Mouse (Mus musculus): Measurements from ENCODE around the gene Dph2.
A peak's percentile ranks its signal among the peaks of the same experiment; 100 is the strongest.

Dph2 gene

GRCm38 (mm10) chr4:117891738-117892161 is at the start of gene Dph2:
Gene Dph2, minus strand, starts transcription at chr4:117892032.
- DNase-seq = peak; percentile 90 to 93

GRCm38 (mm10) chr4:117936964-117937363 is 45.1 kb upstream of the Dph2 start:
- no peak for DNase-seq

- no peak for DNase-seq
Observed at GRCm38 (mm10) chr4:117934081-117934480, 42.2 kb upstream of the Dph2 start.

- DNase-seq = no peak
Observed at GRCm38 (mm10) chr4:117933248-117933647, 41.4 kb upstream of the Dph2 start.

- peak in 1 of 2 experiments; percentile 38 for DNase-seq
Observed at GRCm38 (mm10) chr4:117929391-117929881, 37.6 kb upstream of the Dph2 start, which contains the start of gene Artn. Gene Artn, minus strand, starts transcription at chr4:117929763.

- peak; percentile 60 to 65 for DNase-seq
Observed at GRCm38 (mm10) chr4:117928699-117929241, 36.9 kb upstream of the Dph2 start.

GRCm38 (mm10) chr4:117928234-117928633 is 36.4 kb upstream of the Dph2 start:
- DNase-seq = peak; percentile 82 to 88

GRCm38 (mm10) chr4:117926545-117927482 is 35.0 kb upstream of the Dph2 start:
- peak; percentile 60 to 65 for DNase-seq

- no peak for DNase-seq
Observed at GRCm38 (mm10) chr4:117924916-117925315, 33.1 kb upstream of the Dph2 start.

- no peak for DNase-seq
Observed at GRCm38 (mm10) chr4:117923450-117923849, 31.6 kb upstream of the Dph2 start.

- no peak for DNase-seq
Observed at GRCm38 (mm10) chr4:117921358-117921757, 29.5 kb upstream of the Dph2 start.

GRCm38 (mm10) chr4:117918762-117919161 is 26.9 kb upstream of the Dph2 start:
- DNase-seq = no peak

- no peak for DNase-seq
Observed at GRCm38 (mm10) chr4:117918261-117918660, 26.4 kb upstream of the Dph2 start.

GRCm38 (mm10) chr4:117917847-117918246 is 26.0 kb upstream of the Dph2 start:
- DNase-seq = no peak

- no peak for DNase-seq
Observed at GRCm38 (mm10) chr4:117917402-117917801, 25.6 kb upstream of the Dph2 start.

- DNase-seq = no peak
Observed at GRCm38 (mm10) chr4:117916386-117916785, 24.6 kb upstream of the Dph2 start.

GRCm38 (mm10) chr4:117915489-117916105 is 23.8 kb upstream of the Dph2 start:
- DNase-seq = no peak

- DNase-seq = peak; percentile 96
Observed at GRCm38 (mm10) chr4:117914591-117915442, 23.0 kb upstream of the Dph2 start, which contains the start of gene Ipo13. Gene Ipo13, minus strand, starts transcription at chr4:117914999.

GRCm38 (mm10) chr4:117914031-117914430 is 22.2 kb upstream of the Dph2 start:
- peak; percentile 77 to 78 for DNase-seq

- peak; percentile 94 for DNase-seq
Observed at GRCm38 (mm10) chr4:117913421-117913820, 21.6 kb upstream of the Dph2 start.

GRCm38 (mm10) chr4:117912685-117913273 is 20.9 kb upstream of the Dph2 start:
- peak in 1 of 2 experiments; percentile 47 for DNase-seq

GRCm38 (mm10) chr4:117912131-117912561 is 20.3 kb upstream of the Dph2 start:
- DNase-seq = peak; percentile 74
